Mouse (Mus musculus): ENCODE data around the gene Fosl2.
"Not testable (repeated sequence)": the region's sequence is repeated elsewhere in the genome, so short reads cannot be mapped to it uniquely, and the experiment has no call there.

The Fosl2 gene

GRCm38 (mm10) chr5:32177737-32178136 is 42.1 kb downstream of the Fosl2 start:
- DNase-seq (ENCODE audit: low read depth, low spot score): no peak

- not testable (repeated sequence) for DNase-seq (ENCODE audit: low read depth, low spot score)
These were observed 43.1 kb downstream of the Fosl2 start for GRCm38 (mm10) chr5:32178720-32179119.

- peak; percentile 59 for DNase-seq (ENCODE audit: low read depth, low spot score)
These were observed 47.5 kb downstream of the Fosl2 start for GRCm38 (mm10) chr5:32182885-32183629.

- no peak for DNase-seq (ENCODE audit: low read depth, low spot score)
These were observed 52.1 kb downstream of the Fosl2 start for GRCm38 (mm10) chr5:32187717-32188116.

GRCm38 (mm10) chr5:32191259-32191658 is 55.7 kb downstream of the Fosl2 start:
- no peak for DNase-seq (ENCODE audit: low read depth, low spot score)

GRCm38 (mm10) chr5:32192016-32192845 is 56.6 kb downstream of the Fosl2 start:
- DNase-seq (ENCODE audit: low read depth, low spot score): no peak

GRCm38 (mm10) chr5:32194236-32194635 is 58.6 kb downstream of the Fosl2 start:
- no peak for DNase-seq (ENCODE audit: low read depth, low spot score)

GRCm38 (mm10) chr5:32195857-32196609 is 60.4 kb downstream of the Fosl2 start:
- DNase-seq (ENCODE audit: low read depth, low spot score): no peak

- peak; percentile 89 for DNase-seq (ENCODE audit: low read depth, low spot score)
These were observed 62.1 kb downstream of the Fosl2 start for GRCm38 (mm10) chr5:32197698-32198097.

GRCm38 (mm10) chr5:32199136-32199535 is 63.5 kb downstream of the Fosl2 start:
- no peak for DNase-seq (ENCODE audit: low read depth, low spot score)

GRCm38 (mm10) chr5:32199594-32199993 is 64.0 kb downstream of the Fosl2 start:
- DNase-seq (ENCODE audit: low read depth, low spot score): no peak

- DNase-seq (ENCODE audit: low read depth, low spot score): peak; percentile 41
These were observed 69.1 kb downstream of the Fosl2 start for GRCm38 (mm10) chr5:32204653-32205052.

GRCm38 (mm10) chr5:32206726-32207125 is 71.1 kb downstream of the Fosl2 start:
- DNase-seq (ENCODE audit: low read depth, low spot score): no peak

Data from ES-CJ7 (cell line).